Mouse (Mus musculus) neural tube, embryonic 13.5 days (tissue): ENCODE data around the gene Adgrl2. TPM values are rescaled to one million over a fixed set of nuclear protein-coding genes. Genes with fewer than 3 reads are reported as not detected.

Source experiments
- ATAC-seq: fragments of 200-750 bp; cut with Nextera tagmentation; 2 replicates; pipeline ENCODE4 v1.8.0; 2017; ENCODE audit warnings: low read depth, mild to moderate bottlenecking, moderate TSS enrichment, moderate library complexity
- H3K27ac ChIP-seq: fragments of 300-500 bp; sonication (generic); replicated peaks from 2 replicates; pipeline ENCODE4 v1.5.1; 2015; ENCODE audit warnings: moderate library complexity, mild to moderate bottlenecking, inconsistent platforms
- H3K27me3 ChIP-seq: fragments of 300-500 bp; sonication (generic); 2 replicates; pipeline ENCODE4 v1.6.1; 2015; ENCODE audit warnings: mild to moderate bottlenecking, inconsistent platforms
- H3K36me3 ChIP-seq: fragments of 300-500 bp; sonication (generic); 2 replicates; pipeline ENCODE4 v1.6.1; 2015; ENCODE audit warnings: mild to moderate bottlenecking, inconsistent platforms
- H3K4me1 ChIP-seq: fragments of 300-500 bp; sonication (generic); replicated peaks from 2 replicates; pipeline ENCODE4 v1.6.1; 2015; ENCODE audit warnings: inconsistent platforms
- H3K4me2 ChIP-seq: fragments of 300-500 bp; sonication (generic); 2 replicates; pipeline ENCODE4 v1.6.1; 2015; ENCODE audit warnings: inconsistent platforms, mild to moderate bottlenecking, moderate library complexity
- H3K4me3 ChIP-seq: fragments of 300-500 bp; sonication (generic); 2 replicates; pipeline ENCODE4 v1.5.1; 2015; ENCODE audit warnings: mild to moderate bottlenecking, inconsistent platforms
- H3K9ac ChIP-seq: fragments of 300-500 bp; sonication (generic); 2 replicates; pipeline ENCODE4 v1.6.1; 2015; ENCODE audit warnings: moderate library complexity, mild to moderate bottlenecking, inconsistent platforms
- H3K9me3 ChIP-seq: fragments of 300-500 bp; sonication (generic); 2 replicates; pipeline ENCODE4 v1.6.1; 2016; ENCODE audit warnings: inconsistent platforms
- WGBS: fragments of 180-500 bp; shearing (Covaris S2); methylation state at CpG from one replicate; pipeline ENCODE4 v1.1.7; 2015; 5-methylcytosine and 5-hydroxymethylcytosine counted together
- polyA plus RNA-seq: library from polyadenylated mRNA; unstranded; fragments of >200 nt; fragmentation: Nextera tagmentation; extraction: Ambion mirVana; gene quantifications from 2 replicates; pipeline ENCODE4 v1.2.1, GENCODE M21; 2015

The Adgrl2 gene
- polyA plus RNA-seq, 1 experiment from 2014 or later, result 132 TPM

DNA sequence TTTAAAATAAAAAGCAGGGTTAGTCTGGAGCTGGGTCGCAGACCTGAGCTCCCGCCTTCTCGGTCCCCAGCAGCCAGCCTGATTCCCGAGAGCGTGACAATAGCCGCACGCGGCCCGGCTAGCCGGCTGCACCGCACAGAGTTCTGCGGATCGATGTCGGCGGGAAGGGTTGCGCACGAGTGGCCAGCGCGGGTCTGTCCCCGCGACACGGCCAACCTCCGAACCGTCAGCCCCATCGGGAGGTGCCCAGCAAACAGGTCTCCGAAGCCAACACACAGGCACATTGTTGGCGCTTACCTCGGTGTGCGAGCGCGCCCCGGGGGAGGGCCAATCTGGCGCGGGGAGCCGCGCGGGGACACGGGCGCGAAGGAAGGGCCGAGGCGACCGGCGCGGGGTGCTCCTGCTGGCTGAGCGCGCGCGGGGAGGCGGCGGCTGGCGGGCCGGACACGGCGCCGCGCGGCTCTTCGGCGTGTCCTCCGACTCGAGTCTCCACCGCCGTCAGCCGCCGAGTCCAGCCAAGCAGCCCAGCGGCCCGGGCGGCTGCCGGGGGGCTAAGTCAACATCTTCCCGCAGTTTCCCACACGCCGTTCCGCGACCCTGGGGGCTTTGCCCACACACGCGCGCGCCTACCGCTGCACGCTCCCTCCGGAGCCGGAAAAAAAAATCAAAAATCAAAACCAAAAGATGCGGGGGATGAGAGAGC lies 1.9 kb downstream of the Adgrl2 start:
- Histone ChIP-seq H3K27me3 (no peaks in the 10 kb centered on the region), H3K9me3 (no peaks in the 10 kb centered on the region), H3K27ac (peak overlapping the region; percentile 100), H3K4me3 (peak overlapping the region; percentile 90), H3K9ac (peak overlapping the region; percentile 96), H3K4me1 (peaks cover 41% of the 10 kb centered on the region), H3K4me2 (peak overlapping the region; percentile 80), H3K36me3 (no peaks in the 10 kb centered on the region)
- under 1% methylated on average over 47 of the region's 84 CpGs for WGBS
- peak; percentile 11 for ATAC-seq

DNA sequence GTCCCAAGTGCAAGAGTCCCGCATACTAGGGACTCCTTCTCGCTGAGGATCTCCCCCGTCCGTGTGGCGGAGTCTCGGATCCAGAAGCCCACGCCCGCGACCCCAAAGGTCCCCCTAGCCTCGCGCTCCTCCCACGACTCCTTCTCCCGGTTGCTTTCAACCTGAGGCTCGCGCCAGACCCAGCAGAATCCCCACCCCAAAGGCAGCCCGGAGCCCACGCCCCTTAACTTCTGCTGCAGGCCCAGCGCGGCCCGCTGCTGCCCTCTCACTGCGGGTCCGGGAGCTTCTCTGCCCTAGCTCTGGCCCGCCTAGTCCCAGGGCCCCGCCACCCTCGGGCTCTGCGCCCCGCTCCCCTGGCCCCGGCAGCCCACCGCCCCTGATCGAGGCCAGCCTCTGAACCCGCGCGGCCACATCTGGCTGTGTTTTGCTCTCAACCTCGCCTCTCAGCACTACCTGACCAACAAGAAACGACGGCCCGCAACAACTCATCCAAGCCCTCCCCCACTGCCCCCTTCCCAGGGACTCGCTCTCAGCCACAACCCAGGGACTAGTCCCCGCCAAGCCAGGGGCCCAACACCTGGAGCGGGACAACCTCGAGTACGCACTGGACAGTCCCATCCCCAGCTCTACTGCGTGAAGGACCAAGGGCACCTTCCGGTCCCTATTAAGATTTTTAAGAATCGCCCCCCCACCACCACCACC lies 2.6 kb downstream of the Adgrl2 start:
- no peaks in the 10 kb centered on the region for H3K27me3 ChIP-seq
- peak overlapping the region; percentile 96 for H3K9ac ChIP-seq
- no peaks in the 10 kb centered on the region for H3K9me3 ChIP-seq
- under 1% methylated on average over 45 of the region's 45 CpGs for WGBS
- peak overlapping the region; percentile 90 for H3K4me3 ChIP-seq
- no peaks in the 10 kb centered on the region for H3K36me3 ChIP-seq
- peaks cover 41% of the 10 kb centered on the region for H3K4me1 ChIP-seq
- H3K4me2 ChIP-seq, result peak overlapping the region; percentile 80
- peak overlapping the region; percentile 100 for H3K27ac ChIP-seq
- ATAC-seq, result peak; percentile 62

DNA sequence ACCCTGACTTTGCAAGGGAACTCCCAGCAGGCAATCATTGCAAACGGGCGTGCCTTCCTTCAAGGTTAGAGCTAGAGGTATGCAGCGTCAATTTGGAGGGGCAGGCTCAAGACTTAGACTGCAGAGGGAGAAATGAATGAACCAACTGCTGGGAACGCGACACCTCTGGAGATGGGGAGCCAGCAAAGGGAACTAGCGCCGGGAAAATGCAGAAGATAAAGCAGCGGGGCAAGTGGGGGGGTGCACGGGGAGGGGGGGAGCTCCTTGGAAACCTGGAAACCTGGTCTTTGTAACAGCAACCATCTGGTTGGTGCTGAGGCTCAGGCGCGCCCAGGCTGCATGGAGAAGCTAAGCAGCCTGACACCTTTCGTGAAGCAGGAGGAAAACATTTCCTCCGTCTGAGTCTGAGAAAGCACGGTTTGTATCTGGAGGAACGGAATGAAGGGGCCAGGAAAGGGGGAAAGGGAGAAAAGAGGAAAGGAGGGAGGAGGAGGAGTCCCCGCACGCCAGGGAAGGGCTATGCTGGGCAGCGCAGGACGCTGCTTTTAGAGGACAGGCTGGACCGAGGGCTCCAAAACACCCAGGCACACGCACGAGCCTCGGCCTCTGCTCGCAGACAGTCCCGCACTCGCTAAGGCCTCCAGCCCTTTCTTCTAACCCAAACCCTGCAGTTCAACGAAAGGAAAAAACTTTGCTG lies 3.3 kb downstream of the Adgrl2 start:
- H3K27ac ChIP-seq, result peak overlapping the region; percentile 100
- H3K36me3 ChIP-seq, result no peaks in the 10 kb centered on the region
- peak overlapping the region; percentile 80 for H3K4me2 ChIP-seq
- H3K4me1 ChIP-seq, result peaks cover 48% of the 10 kb centered on the region
- H3K9me3 ChIP-seq, result no peaks in the 10 kb centered on the region
- WGBS, result under 1% methylated on average over 27 of the region's 27 CpGs
- H3K4me3 ChIP-seq, result peak overlapping the region; percentile 90
- H3K27me3 ChIP-seq, result no peaks in the 10 kb centered on the region
- ATAC-seq, result no peak
- H3K9ac ChIP-seq, result peak overlapping the region; percentile 96

DNA sequence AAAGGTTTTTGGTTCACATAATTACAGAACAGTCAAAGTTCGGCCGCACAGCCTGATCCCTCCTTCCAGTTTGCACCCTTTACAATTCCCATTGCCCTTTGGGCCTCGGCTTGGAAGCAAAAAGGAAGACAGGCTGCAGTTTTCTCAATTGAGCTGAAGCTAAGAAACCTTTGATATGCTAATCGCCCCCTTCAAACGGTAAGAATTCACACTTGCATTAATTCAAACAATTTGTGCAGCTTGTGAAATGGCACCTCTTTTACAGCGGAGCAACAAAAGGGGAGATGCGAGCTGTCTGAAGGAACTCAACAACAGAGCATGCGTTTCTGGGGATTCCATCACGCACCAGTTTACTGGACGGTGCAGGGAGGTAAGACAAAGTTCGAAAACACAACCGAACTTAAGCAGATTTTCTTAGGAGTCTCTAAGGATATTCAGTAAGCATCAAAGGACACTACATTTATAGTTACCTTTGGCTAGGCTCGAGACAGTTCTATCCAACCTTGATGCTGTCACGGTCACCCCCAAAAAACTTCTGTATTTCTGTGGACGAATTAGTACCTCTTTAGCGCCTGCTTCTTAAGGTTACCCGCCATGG lies 4.0 kb downstream of the Adgrl2 start:
- H3K4me3 ChIP-seq, result peak overlapping the region; percentile 90
- no peak for ATAC-seq
- H3K9ac ChIP-seq, result peak overlapping the region; percentile 96
- 2% methylated on average over 17 of the region's 17 CpGs for WGBS
- no peaks in the 10 kb centered on the region for H3K36me3 ChIP-seq
- peaks cover 53% of the 10 kb centered on the region for H3K4me1 ChIP-seq
- no peaks in the 10 kb centered on the region for H3K27me3 ChIP-seq
- peak overlapping the region; percentile 100 for H3K27ac ChIP-seq
- H3K9me3 ChIP-seq, result no peaks in the 10 kb centered on the region
- peak overlapping the region; percentile 80 for H3K4me2 ChIP-seq

DNA sequence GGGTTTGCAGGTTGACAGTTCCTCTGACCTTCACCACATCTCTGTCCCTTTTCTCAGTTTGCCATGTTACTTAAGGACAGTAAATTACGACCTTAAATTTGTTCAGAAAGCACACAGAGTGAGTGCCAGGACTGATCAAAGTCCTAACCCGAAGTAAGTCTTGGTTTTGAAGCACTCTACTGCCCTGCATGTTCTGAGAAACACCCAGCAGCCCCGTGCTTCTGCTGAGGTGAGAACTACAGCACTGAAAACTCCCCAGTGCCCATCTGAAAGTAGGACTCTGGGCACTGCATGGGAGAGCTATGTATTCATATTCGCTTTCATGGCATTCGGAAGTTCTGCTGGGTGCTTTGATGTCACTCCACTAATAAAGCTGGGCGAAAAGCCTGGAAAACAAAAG lies 6.0 kb downstream of the Adgrl2 start:
- no peak for ATAC-seq
- Histone ChIP-seq H3K4me3 (peak overlapping the region; percentile 90), H3K27ac (no peak overlapping the region), H3K9me3 (no peaks in the 10 kb centered on the region), H3K4me2 (peak overlapping the region; percentile 80), H3K36me3 (no peaks in the 10 kb centered on the region), H3K27me3 (no peaks in the 10 kb centered on the region), H3K4me1 (peaks cover 60% of the 10 kb centered on the region), H3K9ac (peak overlapping the region; percentile 35; the same call in 1 of the 2 replicates)
- 37% methylated on average over 6 of the region's 6 CpGs for WGBS

DNA sequence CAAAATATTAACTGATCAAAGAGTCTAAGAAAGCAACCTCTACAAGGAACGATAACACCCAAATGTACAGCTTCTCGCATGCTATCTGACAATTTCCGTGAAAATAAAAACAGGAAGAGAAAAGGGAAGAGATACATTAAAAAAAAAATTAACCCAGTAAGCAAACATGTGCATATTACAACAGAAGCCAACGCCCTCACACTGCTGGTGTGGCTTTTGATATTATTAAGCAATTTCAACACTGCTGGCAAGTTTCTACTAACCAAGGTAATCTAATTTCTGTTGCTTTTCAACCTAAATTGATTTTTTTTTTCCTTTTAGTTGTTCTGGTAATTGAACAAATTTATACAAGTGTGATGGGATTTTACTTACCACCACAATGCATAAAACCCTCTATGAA lies 8.0 kb downstream of the Adgrl2 start:
- Histone ChIP-seq H3K4me2 (peak overlapping the region; percentile 80), H3K4me1 (peaks cover 77% of the 10 kb centered on the region), H3K27me3 (no peaks in the 10 kb centered on the region), H3K4me3 (0 out of 2 replicates have a peak overlapping the region, but pooled peaks have one; percentile 1), H3K9ac (0 out of 2 replicates have a peak overlapping the region, but pooled peaks have one; percentile 9), H3K27ac (no peak overlapping the region), H3K9me3 (no peaks in the 10 kb centered on the region), H3K36me3 (no peaks in the 10 kb centered on the region)
- 88% methylated on average over 4 of the region's 4 CpGs for WGBS
- no peak for ATAC-seq

GRCm38 (mm10) chr3:148981776-148982175 lies 8.6 kb downstream of the Adgrl2 start:
- H3K36me3 ChIP-seq, result no peaks in the 10 kb centered on the region
- 0 out of 2 replicates have a peak overlapping the region, but pooled peaks have one; percentile 1 for H3K4me3 ChIP-seq
- peak overlapping the region; percentile 9; the same call in 1 of the 2 replicates for H3K9ac ChIP-seq
- 33% methylated on average over 8 of the region's 8 CpGs for WGBS
- no peak for ATAC-seq
- H3K4me1 ChIP-seq, result peaks cover 82% of the 10 kb centered on the region
- H3K27me3 ChIP-seq, result no peaks in the 10 kb centered on the region
- 0 out of 2 replicates have a peak overlapping the region, but pooled peaks have one; percentile 18 for H3K27ac ChIP-seq
- no peaks in the 10 kb centered on the region for H3K9me3 ChIP-seq
- H3K4me2 ChIP-seq, result peak overlapping the region; percentile 80

DNA sequence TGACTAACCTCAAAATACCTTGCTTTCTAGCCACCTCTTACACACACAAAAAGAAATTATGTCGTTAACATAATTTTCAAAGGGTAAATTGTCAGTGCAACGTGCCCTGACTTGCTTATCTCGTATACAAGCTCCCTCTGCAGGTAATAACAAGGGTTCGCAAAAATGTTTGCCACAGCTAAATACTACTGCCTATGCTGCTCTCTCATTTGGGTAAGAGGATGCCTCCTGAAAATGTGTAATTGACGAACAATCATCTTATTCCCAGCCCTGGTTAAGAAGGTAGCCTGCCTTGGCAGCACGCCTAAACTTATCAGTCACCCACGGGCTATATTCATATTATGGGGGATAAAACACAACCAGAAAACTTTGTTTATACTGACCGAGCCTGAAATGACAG lies 11.8 kb downstream of the Adgrl2 start:
- ATAC-seq, result no peak
- H3K27me3 ChIP-seq, result no peaks in the 10 kb centered on the region
- no peaks in the 10 kb centered on the region for H3K36me3 ChIP-seq
- peaks cover 56% of the 10 kb centered on the region for H3K4me1 ChIP-seq
- H3K9me3 ChIP-seq, result no peaks in the 10 kb centered on the region
- no peak overlapping the region for H3K4me2 ChIP-seq
- 65% methylated on average over 8 of the region's 8 CpGs for WGBS
- H3K9ac ChIP-seq, result no peak overlapping the region
- H3K27ac ChIP-seq, result no peak overlapping the region
- H3K4me3 ChIP-seq, result no peak overlapping the region

GRCm38 (mm10) chr3:148977838-148978237 lies 12.5 kb downstream of the Adgrl2 start:
- H3K27me3 ChIP-seq, result no peaks in the 10 kb centered on the region
- H3K4me2 ChIP-seq, result peak overlapping the region; percentile 61
- peaks cover 56% of the 10 kb centered on the region for H3K4me1 ChIP-seq
- WGBS, result 76% methylated on average over 6 of the region's 6 CpGs
- no peak for ATAC-seq
- H3K9ac ChIP-seq, result 0 out of 2 replicates have a peak overlapping the region, but pooled peaks have one; percentile 60
- no peaks in the 10 kb centered on the region for H3K36me3 ChIP-seq
- H3K9me3 ChIP-seq, result no peaks in the 10 kb centered on the region
- peak overlapping the region; percentile 31; the same call in 1 of the 2 replicates for H3K4me3 ChIP-seq
- H3K27ac ChIP-seq, result no peak overlapping the region

GRCm38 (mm10) chr3:148977124-148977529 lies 13.2 kb downstream of the Adgrl2 start:
- Histone ChIP-seq H3K4me3 (peak overlapping the region; percentile 31), H3K36me3 (no peaks in the 10 kb centered on the region), H3K4me2 (peak overlapping the region; percentile 61), H3K9me3 (no peaks in the 10 kb centered on the region), H3K9ac (peak overlapping the region; percentile 60), H3K27me3 (no peaks in the 10 kb centered on the region), H3K4me1 (peaks cover 56% of the 10 kb centered on the region), H3K27ac (peak overlapping the region; percentile 62)
- 12% methylated on average over 16 of the region's 16 CpGs for WGBS
- peak; percentile 79 for ATAC-seq

DNA sequence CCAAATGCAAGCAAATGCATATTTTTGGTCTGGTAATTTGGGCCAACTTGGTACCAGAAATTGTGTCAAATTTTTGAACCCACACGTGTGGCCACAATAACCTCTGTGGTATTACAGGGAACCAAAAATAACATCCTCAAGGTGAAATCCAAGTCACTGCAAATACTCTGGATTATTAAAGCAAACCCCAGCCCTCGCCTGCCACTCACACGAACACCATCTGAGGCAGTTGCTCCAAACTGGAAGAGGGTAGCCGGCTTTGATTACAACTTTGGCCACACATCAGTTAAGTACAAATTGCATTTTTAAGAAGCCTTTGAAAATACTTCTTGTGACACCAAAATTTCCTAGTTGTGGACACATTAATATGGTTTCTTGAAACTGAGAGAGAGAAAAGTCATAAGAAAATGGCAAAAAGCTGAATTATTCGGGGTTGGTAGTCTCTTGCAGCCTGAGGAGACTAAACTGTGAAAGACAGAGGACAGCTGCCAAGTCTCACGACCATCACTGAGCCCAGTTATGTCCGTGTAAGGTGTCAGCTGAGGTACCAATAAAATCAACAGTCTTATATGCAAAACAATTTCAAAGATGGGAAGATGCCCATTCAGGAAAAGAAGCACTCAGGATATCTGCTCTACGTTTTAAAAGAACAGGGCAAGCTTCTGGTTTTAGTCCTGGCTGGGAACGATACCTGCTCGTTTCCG lies 18.3 kb downstream of the Adgrl2 start:
- H3K9ac ChIP-seq, result no peak overlapping the region
- ATAC-seq, result no peak
- no peak overlapping the region for H3K27ac ChIP-seq
- H3K4me1 ChIP-seq, result peaks cover 27% of the 10 kb centered on the region
- H3K4me3 ChIP-seq, result no peak overlapping the region
- H3K36me3 ChIP-seq, result no peaks in the 10 kb centered on the region
- H3K4me2 ChIP-seq, result no peak overlapping the region
- no peaks in the 10 kb centered on the region for H3K27me3 ChIP-seq
- WGBS, result 88% methylated on average over 11 of the region's 11 CpGs
- H3K9me3 ChIP-seq, result no peaks in the 10 kb centered on the region
